Mouse (Mus musculus) gastrocnemius, adult 8-10 months (tissue): Measurements from ENCODE around the gene March1. TPM values are rescaled to one million over a fixed set of nuclear protein-coding genes. Genes with fewer than 3 reads are reported as not detected.

Source experiments
- DNase-seq, 2 experiments: peaks; one replicate each; pipeline ENCODE4 v3.0.0; 2022; ENCODE audit warnings: low spot score in 2 of 2
- total RNA-seq, 4 experiments: library from RNA; stranded (reverse); gene quantifications; 2 replicates each; pipeline ENCODE4 v1.2.4; 2022

The March1 gene
- total RNA-seq, 4 experiments from 2014 or later, result 0.17 to 0.54 (median 0.40) TPM

DNA sequence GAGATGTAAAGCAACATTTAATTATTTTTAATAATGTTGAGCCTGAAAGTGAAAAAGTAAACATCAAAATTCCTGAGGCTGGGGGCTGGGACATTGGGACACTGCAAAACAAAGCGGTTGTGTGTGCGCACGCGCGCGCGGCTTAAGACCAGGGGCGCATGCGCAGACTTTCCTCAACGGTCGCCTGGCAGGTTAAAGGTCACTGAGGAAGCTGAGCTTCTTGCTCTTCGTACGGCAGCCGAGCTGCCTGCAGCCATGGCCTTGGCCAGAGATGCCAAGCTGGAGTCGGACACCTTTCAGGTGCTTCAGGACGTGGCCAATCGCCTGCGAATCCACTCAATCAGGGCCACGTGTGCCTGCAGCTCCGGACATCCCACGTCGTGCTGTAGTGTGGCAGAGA lies 893.8 kb downstream of the March1 start, which contains the start of gene Tktl2:
Gene Tktl2, plus strand, starts transcription at position 220 of the 400 bp plus-strand sequence.
- DNase-seq, result no peak

- no peak for DNase-seq
Observed at GRCm38 (mm10) chr8:66519149-66519548, 901.4 kb downstream of the March1 start.

GRCm38 (mm10) chr8:66520576-66520975 lies 902.9 kb downstream of the March1 start:
- no peak for DNase-seq
